Mouse (Mus musculus): ENCODE measurements around the gene Tmem44. TPM values are rescaled to one million over a fixed set of nuclear protein-coding genes. Genes with fewer than 3 reads are reported as not detected.

Gene Tmem44
- polyA plus RNA-seq, 1 experiment from 2014 or later, result 73.7 TPM

- no peak for ATAC-seq (ENCODE audit: low FRiP score)
- 0 out of 2 replicates have a peak overlapping the region, but pooled peaks have one; percentile 12 for H3K27ac ChIP-seq
- WGBS, result 92% methylated on average over 5 of the region's 5 CpGs
- peak overlapping the region; percentile 70 for H3K4me3 ChIP-seq
- H3K9ac ChIP-seq, result peak overlapping the region; percentile 90; the same call in 1 of the 2 replicates
- H3K4me1 ChIP-seq (replicated peaks), result peaks cover 28% of the 10 kb centered on the region
- peak overlapping the region; percentile 57 for H3K4me2 ChIP-seq
- H3K9me3 ChIP-seq, result no peaks in the 10 kb centered on the region
- no peaks in the 10 kb centered on the region for H3K27me3 ChIP-seq
- H3K36me3 ChIP-seq, result peaks cover 33% of the 10 kb centered on the region
These were observed 2.4 kb downstream of the Tmem44 start for GRCm38 (mm10) chr16:30548291-30548690.

- no peak for ATAC-seq (ENCODE audit: low FRiP score)
- no peaks in the 10 kb centered on the region for H3K27me3 ChIP-seq
- H3K9me3 ChIP-seq, result no peaks in the 10 kb centered on the region
- H3K4me2 ChIP-seq, result no peak overlapping the region
- H3K27ac ChIP-seq, result no peak overlapping the region
- H3K4me3 ChIP-seq, result no peak overlapping the region
- H3K9ac ChIP-seq, result no peak overlapping the region
- peaks cover 19% of the 10 kb centered on the region for H3K4me1 ChIP-seq (replicated peaks)
- WGBS, result 93% methylated on average over 4 of the region's 4 CpGs
- peaks cover 62% of the 10 kb centered on the region for H3K36me3 ChIP-seq
These were observed 5.9 kb downstream of the Tmem44 start for GRCm38 (mm10) chr16:30544693-30545092.

GRCm38 (mm10) chr16:30543386-30543785 lies 7.3 kb downstream of the Tmem44 start:
- ATAC-seq (ENCODE audit: low FRiP score), result no peak
- no peak overlapping the region for H3K27ac ChIP-seq
- no peaks in the 10 kb centered on the region for H3K27me3 ChIP-seq
- H3K4me1 ChIP-seq (replicated peaks), result peaks cover 7% of the 10 kb centered on the region
- no peak overlapping the region for H3K4me3 ChIP-seq
- no peak overlapping the region for H3K9ac ChIP-seq
- no peak overlapping the region for H3K4me2 ChIP-seq
- no peaks in the 10 kb centered on the region for H3K9me3 ChIP-seq
- 88% methylated on average over 9 of the region's 9 CpGs for WGBS
- peaks cover 66% of the 10 kb centered on the region for H3K36me3 ChIP-seq

GRCm38 (mm10) chr16:30542826-30543225 lies 7.8 kb downstream of the Tmem44 start:
- H3K9ac ChIP-seq, result no peak overlapping the region
- no peak overlapping the region for H3K27ac ChIP-seq
- no peak overlapping the region for H3K4me2 ChIP-seq
- no peak overlapping the region for H3K4me3 ChIP-seq
- peaks cover 66% of the 10 kb centered on the region for H3K36me3 ChIP-seq
- 0 out of 2 replicates have a peak, but pooled peaks cover 3% of the 10 kb centered on the region for H3K4me1 ChIP-seq (replicated peaks)
- no peak for ATAC-seq (ENCODE audit: low FRiP score)
- H3K9me3 ChIP-seq, result no peaks in the 10 kb centered on the region
- no peaks in the 10 kb centered on the region for H3K27me3 ChIP-seq
- WGBS, result 85% methylated on average over 6 of the region's 6 CpGs

- Histone ChIP-seq H3K4me1 (replicated peaks) (no peaks in the 10 kb centered on the region), H3K4me3 (no peak overlapping the region), H3K9me3 (no peaks in the 10 kb centered on the region), H3K27me3 (no peaks in the 10 kb centered on the region), H3K4me2 (no peak overlapping the region), H3K27ac (no peak overlapping the region), H3K9ac (no peak overlapping the region), H3K36me3 (peaks cover 60% of the 10 kb centered on the region)
- ATAC-seq (ENCODE audit: low FRiP score), result no peak
- 71% methylated on average over 20 of the region's 20 CpGs for whole genome bisulfite sequencing
These were observed 10.3 kb downstream of the Tmem44 start for GRCm38 (mm10) chr16:30540107-30541001.

- 31% methylated on average over 10 of the region's 10 CpGs for WGBS
- Histone ChIP-seq H3K9ac (no peak overlapping the region), H3K4me1 (replicated peaks) (no peaks in the 10 kb centered on the region), H3K4me2 (no peak overlapping the region), H3K36me3 (peaks cover 55% of the 10 kb centered on the region), H3K4me3 (no peak overlapping the region), H3K9me3 (no peaks in the 10 kb centered on the region), H3K27me3 (no peaks in the 10 kb centered on the region), H3K27ac (no peak overlapping the region)
- ATAC-seq (ENCODE audit: low FRiP score), result no peak
These were observed 11.2 kb downstream of the Tmem44 start for GRCm38 (mm10) chr16:30539433-30539832.

- no peaks in the 10 kb centered on the region for H3K9me3 ChIP-seq
- 97% methylated on average over 1 of the region's 1 CpGs for WGBS
- ATAC-seq (ENCODE audit: low FRiP score), result no peak
- H3K9ac ChIP-seq, result no peak overlapping the region
- no peak overlapping the region for H3K27ac ChIP-seq
- peaks cover 35% of the 10 kb centered on the region for H3K36me3 ChIP-seq
- H3K27me3 ChIP-seq, result no peaks in the 10 kb centered on the region
- H3K4me2 ChIP-seq, result no peak overlapping the region
- H3K4me3 ChIP-seq, result no peak overlapping the region
- no peaks in the 10 kb centered on the region for H3K4me1 ChIP-seq (replicated peaks)
These were observed 15.6 kb downstream of the Tmem44 start for GRCm38 (mm10) chr16:30535075-30535474.

GRCm38 (mm10) chr16:30533592-30533991 lies 17.1 kb downstream of the Tmem44 start:
- no peak for ATAC-seq (ENCODE audit: low FRiP score)
- H3K9me3 ChIP-seq, result no peaks in the 10 kb centered on the region
- H3K9ac ChIP-seq, result no peak overlapping the region
- no peak overlapping the region for H3K4me2 ChIP-seq
- 79% methylated on average over 4 of the region's 4 CpGs for WGBS
- H3K36me3 ChIP-seq, result peaks cover 45% of the 10 kb centered on the region
- H3K27ac ChIP-seq, result no peak overlapping the region
- no peaks in the 10 kb centered on the region for H3K4me1 ChIP-seq (replicated peaks)
- no peaks in the 10 kb centered on the region for H3K27me3 ChIP-seq
- no peak overlapping the region for H3K4me3 ChIP-seq

GRCm38 (mm10) chr16:30532929-30533328 lies 17.7 kb downstream of the Tmem44 start:
- Histone ChIP-seq H3K27ac (no peak overlapping the region), H3K9ac (no peak overlapping the region), H3K4me1 (replicated peaks) (no peaks in the 10 kb centered on the region), H3K4me2 (no peak overlapping the region), H3K4me3 (no peak overlapping the region), H3K9me3 (no peaks in the 10 kb centered on the region), H3K36me3 (peaks cover 51% of the 10 kb centered on the region), H3K27me3 (no peaks in the 10 kb centered on the region)
- ATAC-seq (ENCODE audit: low FRiP score), result no peak
- 68% methylated on average over 1 of the region's 1 CpGs for WGBS

GRCm38 (mm10) chr16:30531761-30532406 lies 18.8 kb downstream of the Tmem44 start:
- H3K4me2 ChIP-seq, result no peak overlapping the region
- H3K4me1 ChIP-seq (replicated peaks), result no peaks in the 10 kb centered on the region
- 30% methylated on average over 20 of the region's 20 CpGs for WGBS

GRCm38 (mm10) chr16:30530815-30531214 lies 19.8 kb downstream of the Tmem44 start:
- 41% methylated on average over 4 of the region's 4 CpGs for WGBS
- ATAC-seq (ENCODE audit: low FRiP score), result no peak
- H3K9me3 ChIP-seq, result no peaks in the 10 kb centered on the region
- no peak overlapping the region for H3K27ac ChIP-seq
- no peak overlapping the region for H3K4me2 ChIP-seq
- no peak overlapping the region for H3K9ac ChIP-seq
- no peak overlapping the region for H3K4me3 ChIP-seq
- no peaks in the 10 kb centered on the region for H3K27me3 ChIP-seq
- H3K36me3 ChIP-seq, result peaks cover 59% of the 10 kb centered on the region
- no peaks in the 10 kb centered on the region for H3K4me1 ChIP-seq (replicated peaks)

More at GRCm38 (mm10) chr16:30531761-30532406, 18.8 kb downstream of the Tmem44 start:
- ATAC-seq (ENCODE audit: low FRiP score), result peak; percentile 61
- Histone ChIP-seq H3K27ac (no peak overlapping the region), H3K9me3 (no peaks in the 10 kb centered on the region), H3K4me3 (no peak overlapping the region), H3K36me3 (peaks cover 57% of the 10 kb centered on the region), H3K9ac (no peak overlapping the region), H3K27me3 (no peaks in the 10 kb centered on the region)

- H3K4me1 ChIP-seq (replicated peaks), result no peaks in the 10 kb centered on the region
- H3K4me3 ChIP-seq, result no peak overlapping the region
- no peak for ATAC-seq (ENCODE audit: low FRiP score)
- no peaks in the 10 kb centered on the region for H3K9me3 ChIP-seq
- H3K4me2 ChIP-seq, result no peak overlapping the region
- no peak overlapping the region for H3K9ac ChIP-seq
- H3K27ac ChIP-seq, result no peak overlapping the region
- H3K36me3 ChIP-seq, result peaks cover 68% of the 10 kb centered on the region
- H3K27me3 ChIP-seq, result no peaks in the 10 kb centered on the region
- WGBS, result 88% methylated on average over 8 of the region's 8 CpGs
These were observed 22.3 kb downstream of the Tmem44 start for GRCm38 (mm10) chr16:30528386-30528785.

All from hindbrain, embryonic 13.5 days (tissue).